Mouse (Mus musculus): ENCODE results near the gene Clasp2. TPM values are rescaled to one million over a fixed set of nuclear protein-coding genes. Genes with fewer than 3 reads are reported as not detected.

Gene Clasp2
- polyA plus RNA-seq, 1 experiment = not detected

DNA sequence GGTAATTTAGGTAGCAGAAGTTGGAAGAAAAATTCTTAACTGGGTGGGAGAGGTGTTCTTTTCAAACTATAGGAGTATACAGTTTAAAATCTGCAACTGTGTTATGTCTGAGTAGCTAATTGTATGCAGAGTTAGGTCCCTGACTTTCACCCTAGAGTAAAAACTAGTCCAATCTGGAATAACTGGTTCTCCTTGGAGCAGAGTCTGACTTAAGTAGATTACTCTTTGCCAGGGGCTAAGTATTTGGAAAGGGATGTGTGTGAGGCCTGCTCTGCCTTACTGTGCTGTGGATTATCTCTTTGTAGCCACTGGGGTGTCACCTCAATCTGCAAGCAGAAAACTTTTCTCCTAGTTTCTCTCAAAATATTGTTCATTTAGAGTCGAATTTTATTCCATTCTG is 205.9 kb downstream of the Clasp2 start:
- no peak overlapping the region for H3K27ac ChIP-seq (ENCODE audit: insufficient read depth, low read depth, low read length)
- no peaks in the 10 kb centered on the region for H3K4me1 ChIP-seq (ENCODE audit: control insufficient read depth, insufficient read depth, low read length)
- TF ChIP-seq CTCF (IDR thresholded peaks at IDR 0.05; ENCODE audit: insufficient read depth, low read depth, low read length) (no peak), POLR2A (IDR thresholded peaks at IDR 0.05; ENCODE audit: insufficient read depth, low read depth, low read length) (no peak)
- H3K4me3 ChIP-seq (ENCODE audit: insufficient read depth, low read depth, low read length) = no peak overlapping the region
- 71% methylated on average over 1 of the region's 1 CpGs for WGBS

DNA sequence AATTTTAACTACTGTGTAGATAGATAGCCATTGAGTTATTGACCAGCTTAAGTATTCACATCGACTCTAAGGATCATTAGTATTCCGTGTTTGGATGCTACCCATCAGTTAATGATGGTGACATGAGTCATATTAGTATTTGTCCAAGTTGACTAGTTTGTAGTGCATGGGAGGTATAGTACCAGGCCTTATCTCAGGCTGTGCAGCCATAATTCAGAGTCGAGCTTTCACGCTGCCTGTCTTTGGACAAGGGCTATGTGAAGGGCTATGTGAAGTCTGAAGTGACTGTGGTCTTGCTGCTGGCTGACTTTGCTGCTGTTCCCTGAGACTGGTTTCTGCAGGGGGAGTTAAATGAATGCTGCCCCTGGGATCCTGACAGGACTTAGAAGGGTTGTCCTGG is 216.5 kb downstream of the Clasp2 start:
- peaks cover 6% of the 10 kb centered on the region; the same call in 1 of the 2 replicates for H3K4me1 ChIP-seq (ENCODE audit: control insufficient read depth, insufficient read depth, low read length)
- TF ChIP-seq POLR2A (IDR thresholded peaks at IDR 0.05; ENCODE audit: insufficient read depth, low read depth, low read length) = no peak
- TF ChIP-seq CTCF (IDR thresholded peaks at IDR 0.05; ENCODE audit: insufficient read depth, low read depth, low read length) = no peak
- WGBS = 95% methylated on average over 4 of the region's 4 CpGs
- H3K4me3 ChIP-seq (ENCODE audit: insufficient read depth, low read depth, low read length) = no peak overlapping the region
- H3K27ac ChIP-seq (ENCODE audit: insufficient read depth, low read depth, low read length) = no peak overlapping the region

DNA sequence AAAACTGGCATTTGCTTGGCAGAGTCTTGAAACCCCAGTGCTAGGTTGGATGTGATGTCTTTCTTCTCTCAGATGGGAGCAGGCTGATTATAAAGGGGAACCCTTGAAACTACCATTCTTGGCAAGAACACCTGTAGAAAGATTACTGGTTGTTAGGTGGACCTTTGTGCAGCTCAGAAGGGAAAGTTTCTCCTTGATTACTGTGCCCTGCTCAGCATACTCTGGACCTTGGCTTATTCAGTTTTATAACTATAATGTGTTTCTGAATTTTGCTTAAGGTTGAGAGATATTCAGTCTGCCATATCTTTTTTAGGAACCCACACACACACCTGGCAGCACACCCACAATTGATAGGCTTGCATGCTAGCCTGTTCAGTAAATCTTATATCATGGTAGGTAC is 222.4 kb downstream of the Clasp2 start:
- no peak overlapping the region for H3K27ac ChIP-seq (ENCODE audit: insufficient read depth, low read depth, low read length)
- H3K4me3 ChIP-seq (ENCODE audit: insufficient read depth, low read depth, low read length) = no peak overlapping the region
- no peaks in the 10 kb centered on the region for H3K4me1 ChIP-seq (ENCODE audit: control insufficient read depth, insufficient read depth, low read length)
- no peak for TF ChIP-seq POLR2A (IDR thresholded peaks at IDR 0.05; ENCODE audit: insufficient read depth, low read depth, low read length)
- TF ChIP-seq CTCF (IDR thresholded peaks at IDR 0.05; ENCODE audit: insufficient read depth, low read depth, low read length) = no peak

DNA sequence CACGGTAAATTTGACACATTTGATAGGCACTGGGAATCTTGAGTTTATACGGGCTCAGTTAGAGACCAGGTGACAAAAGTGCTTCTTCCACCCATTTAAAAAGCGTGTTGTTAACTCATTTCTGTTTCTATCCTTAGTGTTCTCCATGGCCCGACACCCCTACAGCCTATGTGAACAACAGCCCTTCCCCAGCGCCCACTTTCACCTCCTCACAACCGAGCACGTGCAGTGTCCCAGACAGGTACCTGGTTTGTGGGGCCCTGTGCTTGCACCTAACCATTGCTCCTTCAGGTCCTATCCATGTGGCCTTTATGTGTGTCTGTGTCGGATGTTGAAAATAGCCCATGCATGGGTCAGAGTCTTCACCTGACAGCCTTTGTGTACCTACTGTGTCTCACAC is 223.1 kb downstream of the Clasp2 start:
- WGBS = 92% methylated on average over 8 of the region's 8 CpGs
- Histone ChIP-seq H3K27ac (ENCODE audit: insufficient read depth, low read depth, low read length) (no peak overlapping the region), H3K4me3 (ENCODE audit: insufficient read depth, low read depth, low read length) (no peak overlapping the region), H3K4me1 (ENCODE audit: control insufficient read depth, insufficient read depth, low read length) (no peaks in the 10 kb centered on the region)
- TF ChIP-seq POLR2A (IDR thresholded peaks at IDR 0.05; ENCODE audit: insufficient read depth, low read depth, low read length) (no peak), CTCF (IDR thresholded peaks at IDR 0.05; ENCODE audit: insufficient read depth, low read depth, low read length) (no peak)

DNA sequence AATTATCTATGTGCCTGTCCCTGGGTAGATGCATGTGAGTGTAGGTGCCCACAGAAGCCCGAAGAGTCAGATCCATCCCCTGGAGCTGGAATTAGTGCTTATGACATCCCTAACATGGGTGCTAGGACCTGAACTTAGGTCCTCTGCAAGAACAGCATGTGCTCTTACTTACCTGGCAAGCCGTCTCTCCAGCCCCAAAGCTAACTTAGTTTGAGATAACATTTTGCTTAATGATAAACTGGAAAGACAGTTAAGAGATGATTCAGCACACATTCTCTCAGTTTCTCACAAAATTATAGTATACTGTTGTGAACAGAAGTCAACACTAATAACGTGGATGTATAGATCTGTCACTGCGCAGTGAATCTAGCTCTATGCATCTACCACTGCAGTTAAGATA is 225.6 kb downstream of the Clasp2 start:
- Histone ChIP-seq H3K4me1 (ENCODE audit: control insufficient read depth, insufficient read depth, low read length) (no peaks in the 10 kb centered on the region), H3K27ac (ENCODE audit: insufficient read depth, low read depth, low read length) (no peak overlapping the region), H3K4me3 (ENCODE audit: insufficient read depth, low read depth, low read length) (no peak overlapping the region)
- no peak for TF ChIP-seq POLR2A (IDR thresholded peaks at IDR 0.05; ENCODE audit: insufficient read depth, low read depth, low read length)
- no peak for TF ChIP-seq CTCF (IDR thresholded peaks at IDR 0.05; ENCODE audit: insufficient read depth, low read depth, low read length)
- WGBS = 87% methylated on average over 4 of the region's 4 CpGs

DNA sequence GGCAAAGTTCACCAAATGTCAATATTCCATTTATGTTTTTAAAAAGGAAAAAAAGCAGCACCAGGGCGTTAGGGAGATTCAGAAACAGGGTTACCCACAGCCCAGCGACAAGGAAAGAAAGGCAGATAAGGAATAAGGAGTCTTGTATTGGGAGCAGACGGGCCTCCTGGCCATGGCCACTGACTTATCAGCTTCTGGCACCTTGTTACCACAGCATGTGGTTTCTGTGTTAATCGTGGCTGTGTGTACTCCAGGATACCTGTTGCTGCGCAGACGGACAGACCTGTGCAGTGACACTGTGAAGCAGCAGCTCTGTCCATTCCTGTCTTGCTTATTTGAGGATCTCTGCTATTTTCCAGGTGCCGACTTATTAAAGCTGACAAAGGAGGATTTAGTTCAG is 227.7 kb downstream of the Clasp2 start:
- WGBS = 94% methylated on average over 7 of the region's 7 CpGs
- H3K4me3 ChIP-seq (ENCODE audit: insufficient read depth, low read depth, low read length) = no peak overlapping the region
- TF ChIP-seq POLR2A (IDR thresholded peaks at IDR 0.05; ENCODE audit: insufficient read depth, low read depth, low read length) (no peak), CTCF (IDR thresholded peaks at IDR 0.05; ENCODE audit: insufficient read depth, low read depth, low read length) (no peak)
- H3K4me1 ChIP-seq (ENCODE audit: control insufficient read depth, insufficient read depth, low read length) = no peaks in the 10 kb centered on the region
- no peak overlapping the region for H3K27ac ChIP-seq (ENCODE audit: insufficient read depth, low read depth, low read length)

Other genes with a start within 250 kb of the Clasp2 start
- gene Pdcd6ip, start 33.2 kb upstream of the Clasp2 start, polyA plus RNA-seq (2012; ENCODE audit: insufficient read depth, insufficient read length, low replicate concordance, missing spikeins) = not detected in 2 replicates
- not detected in 2 replicates for gene Ubp1, start 189.5 kb downstream of the Clasp2 start, polyA plus RNA-seq (2012; ENCODE audit: insufficient read depth, insufficient read length, low replicate concordance, missing spikeins)

All from olfactory bulb, adult 2 months (tissue).